Mouse (Mus musculus) left cerebral cortex, postnatal 36 days (tissue): ENCODE results near the gene Srpx2. TPM values are rescaled to one million over a fixed set of nuclear protein-coding genes. Genes with fewer than 3 reads are reported as not detected.

Experiments
- DNase-seq, 2 experiments: peaks; one replicate each; pipeline ENCODE4 v3.0.0; 2021 to 2022; ENCODE audit warnings: low spot score in 2 of 2, mixed read lengths in 1 of 2
- intact Hi-C: fragments of 180-260 bp; cut with DNase I; formaldehyde crosslinking; loops from one replicate; pipeline ENCODE4 v1.15.1; 2025
- total RNA-seq, 2 experiments: library from RNA; stranded (reverse); gene quantifications; 2 replicates each; pipeline ENCODE4 v1.2.3; 2021

The Srpx2 gene
- total RNA-seq, result 1 to 10 TPM in 1 of 2 experiments, under 1 TPM in 1; 0.97 to 1.0 TPM

- no peak for DNase-seq
- intact Hi-C loops, result no loop called here
Measured at GRCm38 (mm10) chrX:133908261-133908660, at the start of gene Srpx2. Gene Srpx2, plus strand, starts transcription at chrX:133908426.

- DNase-seq, result no peak
- intact Hi-C loops, result no loop called here
Measured at GRCm38 (mm10) chrX:133869743-133870142, 38.5 kb upstream of the Srpx2 start.

- intact Hi-C loops, result no loop called here
- DNase-seq, result no peak
Measured at GRCm38 (mm10) chrX:133887308-133887707, 20.9 kb upstream of the Srpx2 start.

GRCm38 (mm10) chrX:133888111-133888510 lies 20.1 kb upstream of the Srpx2 start:
- peak; percentile 4 to 5 for DNase-seq
- intact Hi-C loops, result no loop called here

GRCm38 (mm10) chrX:133898014-133898542 lies 10.1 kb upstream of the Srpx2 start, which contains the start of gene Tspan6:
Gene Tspan6, minus strand, starts transcription at chrX:133898429.
- intact Hi-C loops, result loop anchor here (10.0 kb wide), 1 partner anchor 113 kb away; no protein-coding TSS in a partner anchor
- DNase-seq, result peak; percentile 75 to 77

GRCm38 (mm10) chrX:133911397-133912103 lies 3.3 kb downstream of the Srpx2 start:
- intact Hi-C loops, result no loop called here
- DNase-seq, result no peak

GRCm38 (mm10) chrX:133913006-133913405 lies 4.8 kb downstream of the Srpx2 start:
- no peak for DNase-seq
- intact Hi-C loops, result no loop called here

- DNase-seq, result no peak
- intact Hi-C loops, result no loop called here
Measured at GRCm38 (mm10) chrX:133914219-133914618, 6.0 kb downstream of the Srpx2 start.

GRCm38 (mm10) chrX:133921187-133921586 lies 13.0 kb downstream of the Srpx2 start:
- intact Hi-C loops, result no loop called here

GRCm38 (mm10) chrX:133926760-133927159 lies 18.5 kb downstream of the Srpx2 start:
- DNase-seq, result no peak
- intact Hi-C loops, result no loop called here

More at GRCm38 (mm10) chrX:133921187-133921586, 13.0 kb downstream of the Srpx2 start:
- no peak for DNase-seq

GRCm38 (mm10) chrX:133931302-133932013 lies 23.2 kb downstream of the Srpx2 start:
- DNase-seq, result peak; percentile 4 to 11
- intact Hi-C loops, result loop anchor here (2.0 kb wide), 1 partner anchor 87 kb away; no protein-coding TSS in a partner anchor

- intact Hi-C loops, result no loop called here
- DNase-seq, result no peak
Measured at GRCm38 (mm10) chrX:133936605-133937225, 28.5 kb downstream of the Srpx2 start.

GRCm38 (mm10) chrX:133939561-133939960 lies 31.3 kb downstream of the Srpx2 start:
- intact Hi-C loops, result no loop called here
- no peak for DNase-seq

- intact Hi-C loops, result no loop called here
- peak; percentile 8 to 17 for DNase-seq
Measured at GRCm38 (mm10) chrX:133947427-133947826, 39.2 kb downstream of the Srpx2 start.

- no peak for DNase-seq
- intact Hi-C loops, result no loop called here
Measured at GRCm38 (mm10) chrX:133954661-133955060, 46.4 kb downstream of the Srpx2 start.

GRCm38 (mm10) chrX:133960617-133961016 lies 52.4 kb downstream of the Srpx2 start:
- intact Hi-C loops, result no loop called here
- DNase-seq, result no peak

GRCm38 (mm10) chrX:133964615-133965014 lies 56.4 kb downstream of the Srpx2 start:
- no peak for DNase-seq
- intact Hi-C loops, result no loop called here

GRCm38 (mm10) chrX:133981231-133982002 lies 73.2 kb downstream of the Srpx2 start, which contains the start of gene Sytl4:
Gene Sytl4, minus strand, starts transcription at chrX:133981812.
- intact Hi-C loops, result no loop called here
- no peak for DNase-seq
